Mouse (Mus musculus): ENCODE measurements around the gene Nudt19. TPM values are rescaled to one million over a fixed set of nuclear protein-coding genes. Genes with fewer than 3 reads are reported as not detected.

The Nudt19 gene
- polyA plus RNA-seq, 3 experiments from 2014 or later: 48.7 to 54.7 (median 50.4) TPM

Other genes with a start within 250 kb of the Nudt19 start
- 10 to 100 TPM; 13.3 to 22.7 (median 21.2) TPM for gene Gpatch1, start 237.9 kb downstream of the Nudt19 start, polyA plus RNA-seq (2017; shearing (Covaris generic))
- under 1 TPM; 0.26 to 0.51 (median 0.47) TPM for gene Rhpn2, start 222.1 kb downstream of the Nudt19 start, polyA plus RNA-seq (2017; shearing (Covaris generic))
- 10 to 100 TPM; 32.3 to 41.3 (median 34.6) TPM for gene Faap24, start 159.5 kb downstream of the Nudt19 start, polyA plus RNA-seq (2017; shearing (Covaris generic))
- 10 to 100 TPM; 10.6 to 22.9 (median 17.3) TPM for gene Cep89, start 159.3 kb downstream of the Nudt19 start, polyA plus RNA-seq (2017; shearing (Covaris generic))
- gene Slc7a9, start 107.5 kb downstream of the Nudt19 start, polyA plus RNA-seq (2017; shearing (Covaris generic)): not detected
- gene Tdrd12, start 18.6 kb downstream of the Nudt19 start, polyA plus RNA-seq (2017; shearing (Covaris generic)): not detected
- not detected for gene Rgs9bp, start 29.3 kb upstream of the Nudt19 start, polyA plus RNA-seq (2017; shearing (Covaris generic))
- 10 to 100 TPM; 44.9 to 51.8 (median 50.5) TPM for gene Ankrd27, start 29.9 kb upstream of the Nudt19 start, polyA plus RNA-seq (2017; shearing (Covaris generic))
- gene Pdcd5, start 91.2 kb upstream of the Nudt19 start, polyA plus RNA-seq (2017; shearing (Covaris generic)): 10 to 100 TPM; 64.1 to 81.9 (median 67.9) TPM
- gene Dpy19l3, start 198.2 kb upstream of the Nudt19 start, polyA plus RNA-seq (2017; shearing (Covaris generic)): 10 to 100 TPM; 32.9 to 50.5 (median 38.3) TPM
- 1 to 10 TPM; 3.7 to 7.9 (median 7.8) TPM for gene Zfp507, start 246.7 kb upstream of the Nudt19 start, polyA plus RNA-seq (2017; shearing (Covaris generic))

Measured in inflammation-experienced regulatory T-cells, adult 6 months (primary cell).